24 mouse cellular contexts compared by ENCODE assay signal in genomic region chr4:34963999-34964398, GRCm38 (mm10).
DNase-seq lines count a peak whose midpoint lies in the region; ATAC-seq and TF ChIP-seq lines count a peak whose summit lies in the region.
"Had no signal": no experiment of that assay in that cellular context is flagged by ENCODE, and none has a peak within 500 bp of the region (broad histone marks: within the 10 kb centered on the region; RNA-seq: fewer than 3 reads in every experiment).

No protein-coding gene starts in this region.

- no peak overlapping the region for H3K4me3 ChIP-seq in kidney, embryonic 16.5 days (ENCODE audit: low read length)
- no peak overlapping the region for H3K4me3 ChIP-seq in lung, embryonic 16.5 days (ENCODE audit: low read length)
- no peak overlapping the region for H3K4me3 ChIP-seq in lung, adult 2 months (replicated peaks; ENCODE audit: extremely low read depth, low read depth, low read length)
- no peak overlapping the region for H3K4me3 ChIP-seq in hindbrain, postnatal 0 days (ENCODE audit: low read length)
- H3K4me3 ChIP-seq: embryonic facial prominence, embryonic 13.5 days; forebrain, embryonic 10.5 days; forebrain, embryonic 15.5 days; hindbrain, embryonic 12.5 days; limb, embryonic 12.5 days; midbrain, embryonic 13.5 days had no signal

- no peak; the same call in 1 of the 2 replicates for ATAC-seq in kidney, embryonic 16.5 days (ENCODE audit: low FRiP score, low TSS enrichment)
- peak; percentile 36 for ATAC-seq in lung, embryonic 16.5 days (ENCODE audit: low read depth)
- ATAC-seq in hindbrain, postnatal 0 days: no peak
- ATAC-seq: forebrain, embryonic 15.5 days; midbrain, embryonic 13.5 days had no signal

- H3K36me3 ChIP-seq in kidney, embryonic 16.5 days (ENCODE audit: insufficient read depth, low read length): no peaks in the 10 kb centered on the region
- no peaks in the 10 kb centered on the region for H3K36me3 ChIP-seq in lung, embryonic 16.5 days (ENCODE audit: control insufficient read depth, insufficient read depth, low read length)
- no peaks in the 10 kb centered on the region for H3K36me3 ChIP-seq in hindbrain, postnatal 0 days (ENCODE audit: insufficient read depth, low read length)
- H3K36me3 ChIP-seq: embryonic facial prominence, embryonic 13.5 days; forebrain, embryonic 10.5 days; forebrain, embryonic 15.5 days; G1E; hindbrain, embryonic 12.5 days; limb, embryonic 12.5 days; midbrain, embryonic 13.5 days had no signal

- peak overlapping the region; percentile 40; the same call in 1 of the 2 replicates for H3K27ac ChIP-seq in kidney, embryonic 16.5 days (ENCODE audit: low read length)
- H3K27ac ChIP-seq in lung, embryonic 16.5 days (ENCODE audit: low read length): peak overlapping the region; percentile 2
- no peak overlapping the region for H3K27ac ChIP-seq in hindbrain, postnatal 0 days
- H3K27ac ChIP-seq: embryonic facial prominence, embryonic 13.5 days; forebrain, embryonic 10.5 days; forebrain, embryonic 15.5 days; hindbrain, embryonic 12.5 days; kidney, postnatal 0 days; limb, embryonic 12.5 days; midbrain, embryonic 13.5 days had no signal

- 45% methylated on average over 13 of the region's 13 CpGs for WGBS in kidney, embryonic 16.5 days
- 53% methylated on average over 13 of the region's 13 CpGs for WGBS in lung, embryonic 16.5 days
- 67% methylated on average over 13 of the region's 13 CpGs for WGBS in lung, adult 2 months
- 77% methylated on average over 13 of the region's 13 CpGs for WGBS in hindbrain, postnatal 0 days

- DNase-seq in embryo, embryonic 10 days (ENCODE audit: low spot score): peak; percentile 13
- no peak for DNase-seq in embryo, embryonic 10.5 days (ENCODE audit: low spot score)
- DNase-seq in kidney, adult 18-20 months: no peak
- DNase-seq in lung, adult 2 months: no peak
- DNase-seq in hindbrain, postnatal 0 days (ENCODE audit: low spot score): no peak
- DNase-seq: adrenal gland, adult 8-10 months; cerebellum, adult 2 months; cerebellum, postnatal 36 days; heart, postnatal 36 days; kidney, adult 11 months; lung, postnatal 14 days; thymus, adult 18-20 months; thymus, postnatal 25 days had no signal

- peaks cover 9% of the 10 kb centered on the region for H3K4me1 ChIP-seq in kidney, embryonic 16.5 days (ENCODE audit: insufficient read depth, low read length)
- H3K4me1 ChIP-seq in lung, embryonic 16.5 days (replicated peaks; ENCODE audit: control insufficient read depth, insufficient read depth, low read length): peaks cover 24% of the 10 kb centered on the region
- H3K4me1 ChIP-seq in lung, adult 2 months (ENCODE audit: control insufficient read depth, insufficient read depth, low read length): peaks cover 5% of the 10 kb centered on the region; the same call in 1 of the 2 replicates
- H3K4me1 ChIP-seq in hindbrain, postnatal 0 days (ENCODE audit: insufficient read depth, low read length): no peaks in the 10 kb centered on the region
- H3K4me1 ChIP-seq: embryonic facial prominence, embryonic 13.5 days; forebrain, embryonic 15.5 days had no signal

- H3K27me3 ChIP-seq in kidney, embryonic 16.5 days (ENCODE audit: insufficient read depth, low read length): no peaks in the 10 kb centered on the region
- H3K27me3 ChIP-seq in lung, embryonic 16.5 days (ENCODE audit: control insufficient read depth, insufficient read depth, low read depth, low read length): no peaks in the 10 kb centered on the region
- H3K27me3 ChIP-seq in hindbrain, postnatal 0 days (ENCODE audit: insufficient read depth, low read length): no peaks in the 10 kb centered on the region
- H3K27me3 ChIP-seq: forebrain, embryonic 15.5 days; hindbrain, embryonic 12.5 days; limb, embryonic 12.5 days; midbrain, embryonic 13.5 days had no signal

- TF ChIP-seq CTCF in lung, adult 2 months (IDR thresholded peaks at IDR 0.05; ENCODE audit: insufficient read depth, low read length): no peak
- no peak for TF ChIP-seq CTCF in hindbrain, postnatal 0 days (IDR thresholded peaks at IDR 0.05; ENCODE audit: low read depth)

- no peaks in the 10 kb centered on the region for H3K9me3 ChIP-seq in kidney, embryonic 16.5 days (ENCODE audit: low read length)
- no peaks in the 10 kb centered on the region for H3K9me3 ChIP-seq in lung, embryonic 16.5 days (ENCODE audit: control insufficient read depth, low read length)
- no peaks in the 10 kb centered on the region for H3K9me3 ChIP-seq in hindbrain, postnatal 0 days (ENCODE audit: low read length)
- H3K9me3 ChIP-seq: embryonic facial prominence, embryonic 13.5 days; forebrain, embryonic 10.5 days; forebrain, embryonic 15.5 days; G1E; hindbrain, embryonic 12.5 days; limb, embryonic 12.5 days; midbrain, embryonic 13.5 days had no signal

- no peak overlapping the region for H3K4me2 ChIP-seq in kidney, embryonic 16.5 days (replicated peaks; ENCODE audit: low read depth, low read length)
- no peak overlapping the region for H3K4me2 ChIP-seq in lung, embryonic 16.5 days (ENCODE audit: low read depth, low read length)
- H3K4me2 ChIP-seq in hindbrain, postnatal 0 days (ENCODE audit: low read depth, low read length): no peak overlapping the region
- H3K4me2 ChIP-seq: embryonic facial prominence, embryonic 13.5 days; forebrain, embryonic 15.5 days; hindbrain, embryonic 12.5 days; limb, embryonic 12.5 days; liver, embryonic 11.5 days; midbrain, embryonic 13.5 days had no signal

- TF ChIP-seq POLR2A in lung, adult 2 months (IDR thresholded peaks at IDR 0.05; ENCODE audit: borderline replicate concordance, extremely low read depth, low read depth, low read length): no peak

- 0 out of 2 replicates have a peak overlapping the region, but pooled peaks have one; percentile 5 for H3K9ac ChIP-seq in kidney, embryonic 16.5 days (replicated peaks; ENCODE audit: low read length)
- H3K9ac ChIP-seq in lung, embryonic 16.5 days (ENCODE audit: low read length): no peak overlapping the region
- H3K9ac ChIP-seq in hindbrain, postnatal 0 days (replicated peaks; ENCODE audit: low read length): no peak overlapping the region
- H3K9ac ChIP-seq: embryonic facial prominence, embryonic 13.5 days; forebrain, embryonic 15.5 days; hindbrain, embryonic 12.5 days; limb, embryonic 12.5 days; midbrain, embryonic 13.5 days had no signal
